28 mouse cellular contexts compared by ENCODE assay signal in the genomic region with DNA sequence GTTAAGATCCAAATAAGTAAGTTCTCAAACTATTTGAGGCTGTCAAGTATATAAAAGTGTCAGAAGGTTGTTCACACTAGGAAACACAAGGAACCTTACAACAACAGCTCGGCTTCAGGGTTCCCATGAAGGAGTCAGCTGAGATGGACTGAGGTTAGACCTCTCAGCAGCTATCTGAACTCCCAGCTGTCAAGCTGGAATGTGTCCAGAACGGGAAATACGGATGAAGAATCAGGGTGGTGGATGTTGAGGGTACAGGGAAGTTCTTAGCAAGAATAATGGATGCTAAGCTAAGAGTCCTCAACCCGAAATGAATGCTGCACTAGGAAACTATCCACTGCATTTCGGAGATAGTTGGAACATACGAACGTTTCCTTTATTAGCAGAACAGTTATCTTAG.
"Had no signal": no experiment of that assay in that cellular context is flagged by ENCODE, and none has a peak within 500 bp of the region (broad histone marks: within the 10 kb centered on the region; RNA-seq: fewer than 3 reads in every experiment).

No protein-coding gene starts in this region.

- H3K27ac ChIP-seq: heart, embryonic 13.5 days; heart, embryonic 15.5 days; hindbrain, embryonic 10.5 days; hindbrain, embryonic 12.5 days; hindbrain, embryonic 13.5 days; hindbrain, embryonic 14.5 days; hindbrain, embryonic 15.5 days; hindbrain, postnatal 0 days; intestine, embryonic 15.5 days; kidney, embryonic 15.5 days; kidney, postnatal 0 days; layer of hippocampus, adult 2 months; left cerebral cortex, adult 2 months had no signal

- H3K9me3 ChIP-seq: heart, embryonic 15.5 days; hindbrain, embryonic 10.5 days; hindbrain, embryonic 12.5 days; hindbrain, embryonic 13.5 days; hindbrain, embryonic 15.5 days; intestine, embryonic 15.5 days; kidney, embryonic 15.5 days had no signal

- H3K27me3 ChIP-seq: heart, embryonic 12.5 days; heart, embryonic 13.5 days; heart, embryonic 15.5 days; hindbrain, embryonic 12.5 days; hindbrain, embryonic 13.5 days; hindbrain, embryonic 15.5 days; intestine, embryonic 15.5 days; kidney, embryonic 15.5 days had no signal

- H3K36me3 ChIP-seq: heart, embryonic 12.5 days; heart, embryonic 13.5 days; heart, embryonic 15.5 days; hindbrain, embryonic 10.5 days; hindbrain, embryonic 12.5 days; hindbrain, embryonic 13.5 days; hindbrain, embryonic 15.5 days; intestine, embryonic 15.5 days; kidney, embryonic 15.5 days had no signal

- H3K4me3 ChIP-seq: heart, embryonic 12.5 days; heart, embryonic 13.5 days; heart, embryonic 15.5 days; hindbrain, embryonic 10.5 days; hindbrain, embryonic 12.5 days; hindbrain, embryonic 13.5 days; hindbrain, embryonic 15.5 days; intestine, embryonic 15.5 days; kidney, embryonic 15.5 days; layer of hippocampus, adult 2 months; left cerebral cortex, adult 2 months had no signal

- H3K9ac ChIP-seq: heart, embryonic 12.5 days; heart, embryonic 13.5 days; heart, embryonic 15.5 days; hindbrain, embryonic 12.5 days; hindbrain, embryonic 13.5 days; hindbrain, embryonic 14.5 days; hindbrain, embryonic 15.5 days; intestine, embryonic 15.5 days; kidney, embryonic 15.5 days had no signal

- DNase-seq: heart, postnatal 10 days; heart, postnatal 36 days; heart, postnatal 4 days; kidney, adult 11 months; kidney, adult 2 months; kidney, adult 8-10 months; kidney, adult 9 months; kidney, postnatal 10 days; kidney, postnatal 14 days; kidney, postnatal 25 days; kidney, postnatal 36 days; kidney, postnatal 4 days; layer of hippocampus, adult 9-11 months; layer of hippocampus, postnatal 36 days had no signal
